Mouse (Mus musculus): ENCODE measurements around the gene Gas2l2. TPM values are rescaled to one million over a fixed set of nuclear protein-coding genes. Genes with fewer than 3 reads are reported as not detected.

Gene Gas2l2
- total RNA-seq, 2 experiments from 2014 or later: 0.28 TPM; not detected in 1

DNA sequence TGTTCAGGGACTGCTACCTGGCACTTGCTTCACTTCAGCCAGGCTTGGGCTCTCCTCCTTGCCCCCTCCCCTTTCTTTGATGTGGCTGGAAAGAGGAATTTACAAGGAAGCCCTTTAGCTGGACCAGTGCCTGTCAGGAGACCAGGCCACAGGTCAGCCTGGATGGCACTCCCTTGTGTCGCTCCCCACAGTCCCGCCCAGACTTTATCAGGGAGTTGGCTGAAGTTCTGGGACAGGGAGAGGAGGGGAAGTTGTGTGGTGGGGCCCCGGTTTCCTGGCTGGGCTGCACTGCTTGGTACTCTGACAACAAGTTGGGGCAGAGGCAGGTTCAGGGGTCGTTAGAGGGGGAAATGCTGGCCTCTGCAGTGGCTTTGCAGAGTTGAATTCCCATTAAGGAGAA is 25.3 kb upstream of the Gas2l2 start:
- Histone ChIP-seq H3K27ac (no peak overlapping the region), H3K4me3 (no peak overlapping the region)
- no peak for DNase-seq (ENCODE audit: low spot score in 2 of 2)
- no peak for TF ChIP-seq CTCF (conservative IDR thresholded peaks at IDR 0.05)

DNA sequence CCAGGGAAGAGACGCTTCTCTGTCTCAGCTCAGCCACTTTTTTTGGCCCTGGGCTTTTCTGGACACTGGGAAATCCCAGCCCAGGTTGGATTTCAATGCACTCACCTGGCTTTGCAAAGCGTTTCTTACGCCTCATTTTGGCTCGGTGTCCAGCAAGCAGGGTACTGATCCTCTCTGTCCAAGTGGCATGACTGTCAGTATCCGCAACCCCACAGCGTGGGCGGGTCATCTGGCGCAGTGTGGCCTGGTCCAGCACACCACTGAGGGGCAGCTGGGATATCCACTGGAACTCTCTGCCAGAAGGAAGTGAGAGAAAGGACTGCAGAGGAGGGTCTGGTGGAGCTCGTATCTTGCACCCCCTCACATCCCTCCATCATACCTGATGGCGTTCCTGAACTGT is 22.0 kb upstream of the Gas2l2 start:
- no peak overlapping the region for H3K4me3 ChIP-seq
- H3K27ac ChIP-seq: no peak overlapping the region
- no peak for DNase-seq (ENCODE audit: low spot score in 2 of 2)
- TF ChIP-seq CTCF (conservative IDR thresholded peaks at IDR 0.05): no peak

DNA sequence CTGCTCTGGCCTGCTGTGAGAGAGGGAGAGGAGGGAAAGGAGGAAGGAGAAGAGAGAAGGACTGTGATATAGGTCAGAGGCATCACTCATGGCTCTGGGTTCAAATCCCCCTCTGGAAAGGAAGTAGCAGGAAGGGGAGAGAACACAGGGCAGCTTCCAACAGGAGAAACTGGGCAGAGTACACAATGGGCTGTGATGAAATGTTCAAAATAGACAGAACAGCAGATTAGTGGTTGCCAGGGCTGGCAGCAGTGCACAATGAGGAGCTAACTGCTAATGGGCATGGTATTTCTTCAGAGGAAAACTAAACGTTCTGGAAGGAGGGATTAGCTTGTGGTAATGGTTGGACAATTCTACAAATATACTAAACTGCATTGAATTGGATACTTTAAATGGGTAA is 21.3 kb upstream of the Gas2l2 start:
- TF ChIP-seq CTCF (conservative IDR thresholded peaks at IDR 0.05): no peak
- H3K4me3 ChIP-seq: no peak overlapping the region
- H3K27ac ChIP-seq: no peak overlapping the region
- no peak for DNase-seq (ENCODE audit: low spot score in 2 of 2)

DNA sequence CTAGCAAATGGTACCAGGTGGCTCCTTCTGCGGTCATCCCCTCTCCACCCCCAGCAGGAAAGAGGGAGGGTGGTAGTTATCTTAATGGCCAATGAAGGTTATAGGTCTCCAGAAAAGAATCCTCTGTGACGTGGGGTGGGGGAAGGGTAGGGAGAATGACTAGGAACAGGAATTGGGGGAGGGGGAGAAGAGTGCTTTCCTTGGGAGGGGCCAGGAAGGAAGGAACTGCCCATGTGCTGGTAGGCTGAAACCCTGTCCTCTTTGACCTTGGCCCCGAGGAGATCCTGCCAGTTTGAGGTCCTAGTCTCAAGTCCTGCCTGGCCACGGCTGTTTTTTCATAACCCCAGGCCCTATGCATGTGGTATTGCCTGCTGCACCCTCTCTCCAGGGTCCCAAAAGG is 20.0 kb upstream of the Gas2l2 start:
- TF ChIP-seq CTCF (conservative IDR thresholded peaks at IDR 0.05): no peak
- no peak for DNase-seq (ENCODE audit: low spot score in 2 of 2)
- no peak overlapping the region for H3K4me3 ChIP-seq
- H3K27ac ChIP-seq: no peak overlapping the region

DNA sequence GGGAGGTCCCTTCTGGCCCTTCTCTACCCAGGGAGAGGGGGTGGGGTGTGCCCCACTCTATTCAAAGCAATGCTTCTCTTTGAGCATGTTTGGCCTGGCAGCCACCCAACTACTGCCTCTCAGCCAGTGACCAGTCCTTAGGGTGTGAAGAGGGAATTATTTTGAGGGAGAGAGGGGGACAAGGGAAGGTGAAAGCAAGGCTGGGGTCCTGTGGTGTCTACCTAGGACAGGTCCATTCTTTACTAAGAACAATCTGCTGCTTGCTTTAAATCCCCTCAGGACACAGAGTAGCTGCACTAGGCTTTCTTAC is 19.6 kb upstream of the Gas2l2 start:
- Histone ChIP-seq H3K4me3 (no peak overlapping the region), H3K27ac (no peak overlapping the region)
- no peak for TF ChIP-seq CTCF (conservative IDR thresholded peaks at IDR 0.05)
- DNase-seq (ENCODE audit: low spot score in 2 of 2): no peak

DNA sequence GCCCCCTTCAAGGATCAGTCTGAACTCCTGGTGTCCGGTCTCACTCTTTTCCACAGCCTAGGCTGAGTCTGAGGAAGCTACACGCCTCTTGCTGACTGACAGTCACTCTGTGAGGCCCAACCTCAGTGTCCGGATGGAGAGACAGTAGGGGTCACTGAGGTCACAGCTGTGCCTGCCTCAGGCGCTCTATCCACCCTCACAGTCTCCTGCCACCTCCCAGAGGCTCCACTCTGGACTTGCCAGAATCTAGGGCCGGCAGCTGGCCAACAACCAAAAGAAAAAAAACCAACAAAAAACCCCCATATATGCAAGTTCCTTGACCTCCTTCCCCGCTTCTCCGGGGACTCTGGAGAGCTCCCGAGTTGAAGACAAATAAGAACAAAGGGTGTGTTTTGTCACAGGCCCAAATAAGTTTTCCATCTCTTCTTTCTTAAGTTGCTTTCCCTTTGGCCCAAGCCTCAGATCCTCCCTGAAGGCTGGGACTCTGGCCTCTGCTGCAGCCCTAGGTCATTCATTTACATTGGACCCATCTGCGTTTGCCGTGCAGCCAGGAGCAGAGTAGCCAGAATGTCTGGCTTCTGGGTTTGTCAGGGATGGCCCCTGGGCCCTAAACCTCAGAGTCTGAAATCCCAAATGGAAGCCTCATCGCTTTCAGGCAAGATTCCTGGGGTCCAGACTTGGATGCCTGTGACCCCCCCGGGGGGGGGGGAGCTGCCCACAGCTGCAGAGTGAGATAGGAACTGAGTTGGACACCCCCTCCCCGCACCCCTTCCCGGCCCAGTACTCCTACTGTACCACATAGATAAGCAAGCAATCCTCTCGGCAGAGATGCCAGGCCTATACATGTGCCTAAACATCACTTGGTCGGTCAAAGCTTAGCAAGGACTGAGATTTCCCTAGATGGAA is 19.0 kb upstream of the Gas2l2 start:
- TF ChIP-seq CTCF (conservative IDR thresholded peaks at IDR 0.05): no peak
- no peak overlapping the region for H3K4me3 ChIP-seq
- no peak overlapping the region for H3K27ac ChIP-seq
- no peak for DNase-seq (ENCODE audit: low spot score in 2 of 2)

DNA sequence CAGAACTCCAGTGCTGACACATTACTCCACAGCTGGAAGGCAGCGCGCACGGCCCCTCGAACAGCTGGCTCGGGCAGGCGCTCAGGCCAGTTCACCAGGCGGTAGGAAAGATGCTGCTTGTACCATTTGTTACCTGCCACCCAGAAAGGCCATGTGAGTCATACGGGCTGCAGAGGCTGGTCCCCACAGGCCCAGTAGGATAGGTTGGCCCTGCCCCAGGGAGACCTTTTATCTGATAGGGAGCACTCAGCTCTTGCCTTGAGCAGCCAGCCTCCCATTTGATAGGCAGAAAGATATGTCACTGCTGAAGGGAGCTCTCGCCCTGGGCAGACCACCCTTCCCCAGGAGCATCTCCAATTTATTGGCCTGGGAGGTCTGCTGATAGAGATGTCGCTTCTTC is 18.4 kb upstream of the Gas2l2 start:
- TF ChIP-seq CTCF (conservative IDR thresholded peaks at IDR 0.05): no peak
- no peak for DNase-seq (ENCODE audit: low spot score in 2 of 2)
- Histone ChIP-seq H3K27ac (no peak overlapping the region), H3K4me3 (no peak overlapping the region)

DNA sequence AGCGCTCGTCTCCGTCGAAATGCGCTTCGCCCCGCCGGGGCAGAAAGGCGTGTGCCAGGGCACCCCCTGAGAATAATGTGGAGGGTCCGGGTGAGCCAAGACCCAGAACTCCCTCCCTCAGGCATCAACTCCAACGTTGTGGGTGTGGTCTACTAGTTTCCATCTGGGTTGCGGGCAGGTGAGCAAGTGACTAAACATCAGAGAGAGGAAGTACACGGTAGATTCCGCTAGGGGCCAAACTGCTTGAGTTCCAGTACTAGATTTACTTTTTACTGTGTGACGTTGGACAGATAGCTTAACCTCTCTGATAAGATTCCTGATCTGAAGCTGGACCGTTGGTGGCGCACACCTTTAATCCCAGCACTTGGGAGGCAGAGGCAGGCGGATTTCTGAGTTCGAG is 15.7 kb upstream of the Gas2l2 start:
- Histone ChIP-seq H3K4me3 (peak overlapping the region; percentile 29), H3K27ac (no peak overlapping the region)
- TF ChIP-seq CTCF (conservative IDR thresholded peaks at IDR 0.05): peak; percentile 27
- no peak for DNase-seq (ENCODE audit: low spot score in 2 of 2)

DNA sequence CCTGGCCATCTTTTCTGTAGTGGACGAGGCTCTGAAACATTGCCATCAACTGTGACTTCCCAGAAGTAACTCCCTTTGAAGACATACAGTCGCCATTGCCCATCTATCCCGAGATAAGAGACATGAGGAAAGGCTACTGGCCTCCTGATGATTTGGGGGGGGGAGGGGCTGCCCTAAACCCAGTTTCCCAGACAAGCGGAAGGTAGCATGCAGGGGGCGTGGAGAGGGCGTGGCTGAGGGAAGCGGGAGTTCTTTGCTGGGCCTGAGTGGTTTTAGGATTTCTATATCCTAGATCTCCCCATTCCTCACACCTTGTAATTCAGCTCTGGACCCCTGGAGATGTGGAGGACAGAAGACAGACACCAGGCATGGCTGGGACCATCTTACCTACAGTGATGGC is 14.6 kb upstream of the Gas2l2 start:
- TF ChIP-seq CTCF (conservative IDR thresholded peaks at IDR 0.05): no peak
- DNase-seq (ENCODE audit: low spot score in 2 of 2): no peak
- no peak overlapping the region for H3K27ac ChIP-seq
- H3K4me3 ChIP-seq: no peak overlapping the region

DNA sequence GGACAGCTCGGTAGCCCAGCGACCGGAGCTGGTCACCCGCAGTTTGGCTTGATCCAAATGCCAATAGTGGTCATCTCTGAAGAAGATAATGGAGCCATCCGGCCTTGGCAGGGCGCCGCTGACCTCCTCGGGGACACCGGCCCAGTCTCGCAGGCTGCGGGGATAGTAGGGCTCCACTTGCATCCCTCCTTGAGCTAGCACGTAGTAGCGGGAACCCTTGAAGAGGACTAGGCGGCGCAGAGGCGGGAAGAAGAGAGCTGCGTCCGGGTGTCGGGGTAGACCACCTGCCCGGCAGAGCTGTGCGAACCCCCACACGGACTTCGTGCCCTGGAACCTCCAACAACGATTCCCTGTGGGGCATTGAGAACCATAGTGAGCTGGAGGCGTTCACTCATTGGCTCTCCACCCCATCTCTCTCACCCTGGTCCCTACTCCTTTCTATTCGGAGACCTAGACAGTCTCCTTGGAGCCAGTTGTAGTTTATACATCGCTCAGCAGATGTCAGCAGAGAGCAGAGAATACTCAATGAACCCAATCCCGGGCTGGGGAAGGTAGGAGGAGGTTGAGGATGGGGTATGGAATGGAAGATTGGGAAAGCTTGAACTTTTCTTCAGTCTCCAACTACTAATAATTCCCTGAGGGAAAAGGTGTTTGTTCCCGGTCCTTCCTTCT is 13.5 kb upstream of the Gas2l2 start:
- TF ChIP-seq CTCF (conservative IDR thresholded peaks at IDR 0.05): peak; percentile 97
- DNase-seq (ENCODE audit: low spot score in 2 of 2): peak; percentile 75 to 82
- H3K4me3 ChIP-seq: peak overlapping the region; percentile 22; the same call in 1 of the 2 replicates
- no peak overlapping the region for H3K27ac ChIP-seq

DNA sequence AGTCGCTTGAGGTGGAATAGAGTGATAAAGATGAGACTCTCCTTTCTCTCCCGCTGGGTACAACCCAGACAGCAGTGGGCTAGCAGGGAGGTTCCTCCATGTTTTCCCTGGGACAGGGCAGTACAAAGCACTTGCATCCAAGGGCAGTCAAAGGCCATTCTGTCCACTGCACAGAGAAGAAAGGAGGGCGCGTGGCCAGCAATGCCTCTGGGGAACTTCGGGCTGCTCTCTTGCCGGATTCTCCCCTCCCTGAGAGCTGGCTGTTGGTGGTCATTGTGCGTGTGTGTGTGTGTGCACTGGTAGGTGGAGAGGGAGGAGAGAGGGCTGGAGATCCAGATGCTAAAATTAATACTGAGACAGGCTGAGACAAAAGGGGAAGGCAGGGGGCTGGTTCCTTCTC is 12.0 kb upstream of the Gas2l2 start:
- H3K4me3 ChIP-seq: peak overlapping the region; percentile 65; the same call in 1 of the 2 replicates
- TF ChIP-seq CTCF (conservative IDR thresholded peaks at IDR 0.05): no peak
- peak overlapping the region; percentile 76 for H3K27ac ChIP-seq
- DNase-seq (ENCODE audit: low spot score in 2 of 2): no peak

DNA sequence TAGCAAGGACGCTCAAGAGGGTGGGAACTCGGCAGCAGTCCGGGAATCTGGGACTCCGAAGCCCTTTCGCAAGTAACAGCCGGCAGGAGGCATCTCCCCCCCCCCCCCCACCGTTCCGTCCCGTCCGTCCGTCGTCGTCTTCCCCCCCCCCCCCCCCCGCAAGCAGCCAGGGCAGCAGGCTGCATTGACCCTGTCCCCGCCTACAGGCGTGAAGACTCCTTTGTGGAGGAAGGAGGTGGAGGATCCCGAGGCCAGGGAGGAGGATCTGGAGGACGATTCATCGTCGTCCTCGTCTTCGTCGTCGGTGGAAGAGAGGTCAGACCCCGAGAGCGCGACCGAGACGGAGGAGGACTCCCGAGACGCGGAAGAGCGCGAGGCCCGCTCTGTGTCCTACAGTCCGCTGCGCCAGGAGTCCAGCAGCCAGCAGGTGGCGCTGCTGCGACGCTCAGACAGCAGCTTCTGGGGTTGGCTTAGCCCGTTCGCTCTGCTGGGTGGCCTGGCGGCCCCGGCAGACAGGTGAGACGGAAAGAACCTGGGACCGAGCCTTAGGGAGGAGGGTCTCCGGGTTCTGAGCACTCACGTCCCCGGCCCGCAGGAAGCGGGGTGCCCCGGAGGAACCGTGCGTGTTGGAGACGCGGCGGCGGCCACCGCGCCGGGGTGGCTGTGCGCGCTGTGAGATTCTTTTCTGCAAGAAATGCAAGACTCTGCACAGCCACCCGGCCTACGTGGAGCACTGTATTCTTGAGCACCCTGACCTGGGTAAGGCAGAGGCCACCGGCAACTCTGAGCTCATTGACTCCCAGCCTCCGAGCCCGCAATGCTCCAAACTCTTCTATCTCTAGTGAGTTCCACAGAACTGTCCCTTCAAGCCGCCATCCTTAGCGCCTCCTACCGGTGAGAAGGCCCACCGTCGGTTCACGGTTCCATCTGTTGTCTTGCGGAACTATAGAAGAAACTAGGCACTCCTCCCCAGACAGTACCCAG is 11.1 kb upstream of the Gas2l2 start:
- Histone ChIP-seq H3K4me3 (peak overlapping the region; percentile 65), H3K27ac (peak overlapping the region; percentile 76)
- TF ChIP-seq CTCF (conservative IDR thresholded peaks at IDR 0.05): peak; percentile 77
- DNase-seq (ENCODE audit: low spot score in 2 of 2): peak; percentile 71 to 82

All from layer of hippocampus, adult 2 months (tissue).